Mouse (Mus musculus) megakaryocyte progenitor cell, adult 5-6 weeks (primary cell): ENCODE measurements at regions not wholly inside any gene's neighbourhood (a gene's known extent, or its start where the extent isn't known, plus 50 kb on each side); places are given as distances from the start of the nearest gene placed in this dataset.

Experiments used
- ATAC-seq: replicated peaks from 2 replicates; pipeline ENCODE4 v1.8.0; 2016; ENCODE audit warnings: mild to moderate bottlenecking, moderate TSS enrichment, inconsistent platforms; ENCODE audit not compliant: poor library complexity

DNA sequence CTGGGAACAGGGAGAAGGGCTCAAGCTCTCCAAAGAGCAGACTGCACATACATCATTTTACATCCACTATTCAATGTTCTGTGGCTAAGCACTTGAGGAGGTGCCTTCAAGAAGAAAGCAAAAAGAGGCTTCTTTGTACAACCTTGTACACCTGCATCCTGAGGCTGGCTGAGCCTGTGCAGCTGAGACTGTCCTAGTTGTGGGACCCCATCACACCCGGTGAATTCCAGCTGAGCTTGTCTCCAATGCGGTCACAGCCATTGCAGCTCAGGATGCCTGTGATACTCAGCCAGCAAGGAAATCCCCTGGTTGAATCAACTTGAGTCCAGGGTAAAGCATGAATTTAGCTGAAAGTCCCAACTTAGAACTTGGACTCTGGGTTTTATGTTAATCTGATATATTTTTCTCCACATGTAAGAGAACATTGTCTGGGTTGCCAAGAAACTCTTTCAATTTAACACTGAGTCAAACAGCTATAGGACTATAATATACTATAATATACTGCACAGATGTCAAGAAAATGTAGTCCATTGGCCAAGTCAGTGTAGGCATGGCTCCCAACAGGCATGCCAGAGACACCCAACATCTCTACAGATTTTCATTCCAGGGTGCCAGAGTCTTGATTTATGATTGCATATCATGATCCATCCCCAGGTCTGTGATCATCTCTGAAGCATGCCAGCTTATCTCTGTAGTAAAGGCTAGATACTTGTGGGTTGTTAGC lies 599.2 kb downstream of the Pard3 start:
- no peak for ATAC-seq

DNA sequence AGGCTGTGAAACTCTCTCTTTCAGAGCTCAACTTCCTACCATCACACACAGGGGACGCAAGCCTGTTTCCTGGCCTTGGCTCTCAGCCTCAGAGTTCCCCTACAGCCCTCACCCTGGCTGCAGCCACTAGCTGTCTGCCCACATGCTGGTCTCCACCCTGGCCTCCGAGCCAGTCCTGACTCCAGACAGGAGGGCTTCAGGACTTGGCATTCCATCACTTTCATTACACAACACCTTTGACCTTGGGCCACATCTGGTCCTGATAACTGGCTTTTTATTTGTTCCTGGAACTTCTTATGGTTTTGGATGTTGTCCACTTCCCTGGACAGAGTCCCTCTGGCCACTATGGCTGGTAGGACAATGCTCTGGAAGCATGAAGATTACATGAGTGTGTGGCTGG lies 602.9 kb downstream of the Pard3 start:
- no peak for ATAC-seq

DNA sequence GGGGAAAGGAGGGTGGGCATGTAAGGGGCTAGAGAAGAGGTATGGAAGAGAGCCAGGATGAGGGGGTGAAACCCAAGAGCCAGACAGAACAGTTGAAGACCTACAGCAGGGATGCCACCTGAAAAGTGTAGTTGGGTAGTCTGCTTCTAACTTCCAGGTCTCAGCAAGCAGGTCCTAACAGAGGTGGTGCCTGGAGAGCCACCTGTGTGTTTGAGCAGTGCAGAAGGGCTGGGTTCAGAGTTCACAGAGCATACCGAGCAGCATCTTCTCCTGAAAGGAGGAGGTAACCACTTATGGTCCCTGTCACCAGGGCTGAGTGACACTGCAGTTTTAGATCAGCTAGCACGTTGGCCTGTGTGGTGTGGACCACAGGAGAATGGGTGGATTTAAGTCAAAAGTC lies 605.3 kb downstream of the Pard3 start:
- ATAC-seq, result no peak

DNA sequence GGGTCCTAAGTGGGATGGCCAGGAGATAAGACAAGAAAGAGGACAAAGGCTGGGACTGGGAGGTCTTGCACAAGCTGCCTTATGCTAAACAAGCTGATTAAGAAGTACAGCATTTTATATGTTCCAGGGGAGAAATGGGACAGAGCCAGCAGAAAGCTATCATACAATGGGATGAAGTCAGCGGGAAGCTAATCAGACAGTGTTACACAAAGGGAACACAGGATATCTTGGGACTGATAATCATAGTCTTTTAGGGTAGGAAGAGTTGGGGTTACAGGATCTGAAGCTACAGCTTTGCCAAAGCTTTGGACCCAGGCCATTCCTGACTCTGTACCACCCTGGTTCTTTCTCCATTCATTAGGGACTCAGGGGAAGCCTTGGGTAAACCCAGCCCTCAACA lies 610.4 kb downstream of the Pard3 start:
- no peak for ATAC-seq

DNA sequence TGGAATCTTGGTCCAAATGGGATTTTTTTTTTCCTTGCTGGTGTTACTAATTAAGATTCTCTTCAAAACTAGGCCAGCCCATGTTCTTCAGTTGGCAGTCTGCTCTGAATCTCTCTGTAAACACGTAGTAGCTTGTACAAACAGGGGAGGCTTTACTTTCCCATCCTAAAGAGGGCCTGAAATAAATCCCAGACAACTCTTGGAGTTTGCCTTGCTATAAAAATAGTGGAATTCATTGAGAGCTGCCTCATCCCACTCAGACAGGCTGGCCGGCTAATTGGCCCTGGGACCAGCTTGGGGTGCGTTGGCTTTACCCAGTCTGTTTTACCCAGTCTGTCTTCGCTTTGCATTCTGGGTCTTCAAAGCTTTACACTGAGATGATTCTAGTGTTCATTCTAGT lies 611.7 kb downstream of the Pard3 start:
- no peak for ATAC-seq

DNA sequence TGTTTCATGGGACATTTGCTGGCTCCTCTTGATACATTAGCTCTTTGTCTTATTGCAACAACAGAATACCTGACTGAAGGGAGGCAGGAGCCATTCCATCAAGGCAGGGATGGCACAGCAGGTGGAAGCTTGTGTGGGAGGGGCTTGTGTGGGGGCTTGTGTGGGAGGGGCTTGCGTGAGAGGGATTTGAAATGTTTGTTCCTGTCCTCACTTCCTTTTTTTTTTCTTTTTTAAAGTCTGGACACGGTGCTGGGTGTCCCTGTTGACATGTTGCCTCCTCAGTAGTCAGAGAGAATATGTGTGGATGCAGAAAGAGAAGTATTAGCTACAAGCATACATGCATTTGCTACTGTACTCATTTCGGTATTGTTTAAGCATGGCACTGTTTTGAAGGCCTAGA lies 616.5 kb downstream of the Pard3 start:
- peak; percentile 46 for ATAC-seq

DNA sequence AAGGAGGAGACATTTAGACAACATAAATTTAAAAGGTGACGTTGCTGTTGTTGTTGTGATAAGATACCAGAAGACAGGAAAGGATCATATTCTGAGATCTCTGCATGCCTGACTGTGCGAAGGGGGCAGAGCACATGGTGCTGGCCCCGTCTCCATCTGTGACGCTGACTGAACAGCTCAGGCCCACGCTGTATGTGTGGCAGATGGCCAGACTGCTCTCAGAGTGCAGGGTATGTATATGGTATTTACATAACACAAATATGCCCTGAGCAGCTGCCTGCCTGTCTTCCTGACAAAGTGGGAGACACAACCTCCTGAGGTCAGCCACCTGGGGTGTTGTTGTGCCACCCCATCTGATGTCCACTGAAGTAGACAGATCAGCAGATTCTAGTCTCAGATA lies 620.5 kb downstream of the Pard3 start:
- no peak for ATAC-seq

DNA sequence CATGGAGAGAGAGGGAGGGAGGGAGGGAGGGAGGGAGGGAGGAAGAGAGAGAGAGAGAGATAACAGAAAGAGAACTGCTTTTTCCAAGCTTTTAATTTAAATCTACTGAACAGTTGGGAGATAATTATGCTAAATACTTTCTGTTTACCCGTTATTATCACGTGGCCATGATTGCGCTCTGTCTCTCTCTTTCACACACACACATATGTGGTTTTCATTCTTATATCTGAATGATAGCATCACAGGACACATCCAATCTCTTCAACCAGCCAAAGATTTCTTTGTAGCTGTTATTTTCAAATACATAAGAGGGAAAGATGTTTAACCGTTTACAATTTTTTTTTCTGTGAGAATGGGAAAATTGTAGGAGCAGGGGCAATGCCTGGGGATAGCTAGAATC lies 627.1 kb downstream of the Pard3 start:
- ATAC-seq, result no peak

DNA sequence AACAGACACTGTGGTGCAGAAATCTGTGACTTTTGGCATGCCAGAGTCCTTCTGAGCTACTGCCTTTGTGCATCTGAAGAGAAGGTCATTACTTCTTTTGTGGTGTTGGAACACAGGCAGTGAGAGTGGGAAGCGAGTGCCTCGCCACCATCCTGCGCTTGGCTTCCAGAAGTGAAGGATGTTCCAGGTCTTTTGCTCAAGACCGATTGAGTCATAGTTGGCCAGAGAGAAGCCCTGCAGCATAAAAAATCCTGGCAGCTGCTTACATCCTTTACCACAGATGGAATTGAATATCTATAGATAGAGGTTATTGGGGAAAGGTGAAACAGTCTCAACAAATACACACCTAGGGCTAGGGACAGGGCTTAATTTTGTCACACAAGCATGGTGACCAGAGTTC lies 634.7 kb downstream of the Pard3 start:
- no peak for ATAC-seq

DNA sequence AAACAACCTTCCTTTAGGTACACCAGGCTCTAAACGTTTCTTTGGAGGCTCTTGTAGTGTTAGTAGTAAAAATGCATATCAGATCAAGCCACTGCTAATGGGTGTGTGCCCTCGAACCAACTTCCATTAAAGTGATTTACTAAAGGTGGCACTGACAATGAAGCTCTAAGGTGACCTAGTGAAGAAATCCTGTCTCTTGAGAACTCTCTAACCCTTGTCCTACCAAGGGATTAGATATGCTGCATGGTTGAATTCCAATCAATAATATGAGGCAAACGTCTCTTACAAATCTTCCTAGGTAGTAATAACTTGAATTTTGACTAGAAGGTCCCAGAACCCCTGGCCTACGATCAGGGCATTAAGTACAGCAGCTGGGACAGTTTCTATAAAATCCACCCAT lies 640.7 kb downstream of the Pard3 start:
- ATAC-seq, result no peak

DNA sequence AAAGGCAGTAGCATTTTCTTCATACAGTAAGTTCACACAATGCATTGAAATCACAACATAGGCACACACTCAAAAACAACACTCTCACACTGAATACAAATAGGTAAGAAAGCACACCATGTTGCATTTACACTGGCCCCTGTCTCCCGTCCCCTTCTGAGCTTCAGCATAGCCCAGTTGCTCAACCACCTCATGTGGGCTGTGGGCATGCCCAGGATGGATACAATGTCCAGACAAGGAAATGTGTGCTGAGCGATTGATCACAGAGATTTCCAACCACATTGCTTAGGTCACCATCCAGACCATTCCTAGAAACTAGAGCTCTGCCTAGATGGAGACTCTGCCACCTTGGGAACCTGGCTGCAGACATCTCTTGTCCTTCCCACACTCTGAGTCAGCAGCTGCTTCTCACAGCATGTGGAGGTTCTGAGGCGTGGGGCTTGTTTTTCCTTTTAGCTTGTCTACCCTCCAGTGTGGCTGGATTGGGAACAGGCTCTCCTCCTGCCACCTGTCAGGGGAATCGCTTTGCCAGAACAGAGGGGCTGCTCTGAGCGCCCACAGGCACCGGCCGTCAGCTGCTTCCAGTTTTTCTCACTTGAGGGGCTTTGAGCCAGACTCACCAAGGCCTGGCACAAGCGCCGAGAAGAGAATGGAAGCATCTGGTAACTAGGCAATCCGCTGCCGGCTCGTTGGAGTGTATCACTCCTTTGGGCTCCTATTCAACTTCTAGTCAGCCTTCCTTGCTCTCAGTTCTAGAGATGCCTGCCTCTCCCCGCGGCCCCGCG lies 642.5 kb downstream of the Pard3 start:
- ATAC-seq, result no peak

DNA sequence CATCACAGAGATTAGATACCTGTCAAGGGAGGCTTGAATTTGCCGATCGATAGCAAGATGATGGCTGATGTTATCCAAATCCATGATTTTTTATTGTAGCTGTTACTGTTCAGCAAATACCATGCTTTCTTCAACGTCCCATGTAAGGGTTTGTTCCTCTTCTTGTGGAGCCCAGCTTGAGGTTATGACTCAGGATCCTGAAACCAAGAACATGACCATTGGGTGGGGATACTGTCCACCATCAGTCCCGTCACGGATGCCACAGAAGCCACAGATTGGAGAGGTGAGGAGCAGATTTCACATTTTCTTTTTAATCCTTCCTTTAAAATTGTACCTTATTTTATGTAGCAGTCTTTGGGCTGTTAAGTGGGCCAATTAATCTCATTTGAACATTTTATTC lies 645.7 kb downstream of the Pard3 start:
- ATAC-seq, result peak; percentile 80

DNA sequence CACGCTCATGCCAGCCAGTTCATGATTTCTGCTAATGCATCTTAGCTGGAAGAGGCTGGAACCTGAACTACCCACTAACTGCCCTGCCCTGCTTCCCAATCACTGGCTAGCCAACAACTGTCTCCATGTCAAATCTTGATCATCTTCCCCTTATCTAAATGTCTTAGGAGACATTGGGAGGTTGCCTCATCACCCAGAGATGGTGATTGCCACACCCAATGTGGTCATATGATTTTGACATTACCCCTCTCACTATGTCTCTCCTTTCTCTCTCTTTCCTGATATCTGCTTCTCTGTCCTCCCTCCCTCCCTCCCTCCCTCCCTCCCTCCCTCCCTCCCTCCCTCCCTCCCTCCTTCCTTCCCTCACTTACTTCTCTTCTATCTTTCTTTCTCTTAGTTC lies 643.3 kb upstream of the Nrp1 start:
- peak; percentile 82 for ATAC-seq

DNA sequence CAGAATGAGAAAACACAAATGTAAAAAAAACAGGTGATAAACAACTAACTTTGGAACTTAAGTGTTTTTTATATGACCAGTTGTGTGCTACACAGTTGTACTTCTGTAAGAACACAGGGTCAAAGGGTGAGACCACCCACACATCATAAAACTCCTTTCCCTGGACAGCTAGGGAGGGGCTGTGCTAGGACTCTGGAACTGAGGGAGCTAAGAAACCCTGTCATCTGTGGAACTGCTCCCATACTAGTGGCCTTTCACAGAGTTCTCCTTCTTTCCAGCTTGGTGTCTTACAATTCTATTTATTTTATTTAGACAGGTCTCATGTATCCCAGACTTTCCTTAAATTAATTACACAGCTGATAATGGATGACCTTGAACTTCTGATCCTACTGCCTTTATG lies 640.4 kb upstream of the Nrp1 start:
- ATAC-seq, result no peak

DNA sequence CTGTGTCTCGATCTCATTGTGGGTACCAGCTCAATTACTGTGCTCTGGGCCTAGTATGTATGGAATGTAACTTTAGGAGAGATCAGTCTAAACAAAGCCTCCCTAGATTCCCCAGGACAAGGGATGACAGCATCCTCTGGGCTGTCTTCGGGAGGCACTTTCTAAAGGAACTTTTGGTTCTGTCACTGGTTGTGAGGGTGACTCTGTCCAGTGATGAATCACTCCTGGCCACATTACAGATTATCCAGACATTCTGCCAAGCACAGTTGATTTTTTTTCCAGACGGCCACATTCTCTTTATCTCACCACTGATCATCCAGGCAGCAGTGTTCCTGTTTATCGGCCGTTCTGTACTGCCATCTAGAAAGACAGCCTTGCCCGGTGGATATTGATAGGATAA lies 638.5 kb upstream of the Nrp1 start:
- ATAC-seq, result 0 out of 2 replicates have a peak, but pooled peaks have one; percentile 22

DNA sequence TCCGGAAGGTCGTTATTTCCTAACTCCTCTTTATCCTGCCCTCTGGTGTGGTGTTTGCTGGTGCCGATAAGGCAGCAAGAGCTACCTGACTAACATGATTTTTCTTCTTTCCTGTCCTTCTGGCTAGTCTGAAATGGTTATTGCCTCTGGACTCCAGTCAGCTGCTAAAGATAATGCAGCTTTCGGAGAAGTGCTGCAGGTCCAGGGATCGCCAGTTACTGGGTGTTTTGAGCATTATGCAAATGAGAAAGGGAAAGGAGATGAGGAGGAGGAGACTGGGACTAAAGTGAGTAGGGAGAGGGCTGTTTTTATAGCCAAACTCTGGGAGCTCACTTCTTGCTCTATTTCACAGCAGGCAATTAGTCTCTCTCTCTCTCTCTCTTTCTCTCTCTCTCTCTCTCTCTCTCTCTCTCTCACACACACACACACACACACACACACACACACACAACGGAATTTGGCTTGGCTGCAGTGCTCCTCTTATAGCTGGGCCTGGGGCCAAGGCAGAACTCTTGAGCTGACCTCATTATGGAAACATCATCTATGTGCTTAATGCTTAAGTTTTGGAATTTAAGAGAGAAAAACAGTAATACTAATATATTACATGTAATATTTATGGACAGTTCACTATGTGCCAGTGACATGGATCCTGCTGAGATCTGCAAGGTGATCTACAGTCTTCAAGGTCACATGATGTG lies 637.7 kb upstream of the Nrp1 start:
- peak; percentile 39; the same call in 1 of the 2 replicates for ATAC-seq

DNA sequence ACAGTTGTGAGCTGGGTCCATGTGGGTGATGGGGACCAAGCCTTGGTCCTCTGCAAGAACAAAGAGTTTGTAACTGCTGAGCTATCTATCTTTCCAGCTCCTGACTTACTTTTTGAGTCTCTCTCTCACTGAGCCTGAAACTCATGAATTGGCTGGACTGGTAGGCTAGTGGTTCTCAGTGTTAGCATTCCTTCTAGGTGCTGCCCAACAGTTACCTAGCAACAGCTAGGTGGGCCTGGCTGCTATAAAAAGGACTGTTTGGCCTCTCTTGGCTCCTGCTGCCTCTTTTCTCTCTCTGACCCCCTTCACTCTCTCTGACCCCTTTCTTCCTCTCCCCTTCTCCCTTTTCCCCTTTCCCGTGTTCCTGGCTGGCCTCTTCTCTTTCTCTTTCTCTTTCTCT lies 636.8 kb upstream of the Nrp1 start:
- no peak for ATAC-seq

DNA sequence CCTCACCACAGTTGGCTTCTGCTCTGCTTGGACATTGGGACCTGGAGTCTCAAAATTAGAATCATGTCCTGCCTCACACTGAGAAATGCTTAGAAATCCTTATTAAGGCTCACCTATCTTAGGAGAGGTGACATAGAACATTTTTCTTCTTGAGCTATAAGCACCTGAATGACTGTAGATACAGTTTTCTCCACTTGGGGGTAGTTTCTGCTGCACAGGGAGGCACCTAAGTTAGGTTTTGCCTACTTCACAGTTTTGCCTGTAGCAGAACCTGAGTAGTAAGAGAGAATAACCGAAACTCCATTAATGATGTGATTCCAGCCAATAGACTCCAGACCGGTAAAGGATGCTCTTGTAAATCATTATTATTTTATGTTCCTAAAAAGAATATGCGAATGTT lies 624.3 kb upstream of the Nrp1 start:
- ATAC-seq, result no peak

DNA sequence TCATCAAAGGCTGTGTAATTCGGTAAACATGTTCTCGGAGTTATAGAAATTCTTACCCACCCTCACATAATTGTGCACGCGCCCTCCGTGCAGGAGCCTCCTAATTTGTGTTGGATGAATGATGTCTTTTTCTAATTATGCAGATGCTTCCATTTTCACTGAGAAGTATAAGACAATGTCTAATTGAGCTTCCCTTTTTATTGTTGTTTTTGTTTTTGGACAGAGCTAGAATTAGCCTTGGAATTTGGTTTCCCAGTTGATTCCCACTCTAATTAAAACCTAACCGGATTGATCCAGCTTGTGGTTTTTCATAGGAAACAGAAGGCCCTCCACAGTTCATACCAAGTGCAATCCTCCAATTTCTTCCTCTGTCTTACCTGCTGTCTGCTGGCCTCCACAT lies 616.2 kb upstream of the Nrp1 start:
- no peak for ATAC-seq

DNA sequence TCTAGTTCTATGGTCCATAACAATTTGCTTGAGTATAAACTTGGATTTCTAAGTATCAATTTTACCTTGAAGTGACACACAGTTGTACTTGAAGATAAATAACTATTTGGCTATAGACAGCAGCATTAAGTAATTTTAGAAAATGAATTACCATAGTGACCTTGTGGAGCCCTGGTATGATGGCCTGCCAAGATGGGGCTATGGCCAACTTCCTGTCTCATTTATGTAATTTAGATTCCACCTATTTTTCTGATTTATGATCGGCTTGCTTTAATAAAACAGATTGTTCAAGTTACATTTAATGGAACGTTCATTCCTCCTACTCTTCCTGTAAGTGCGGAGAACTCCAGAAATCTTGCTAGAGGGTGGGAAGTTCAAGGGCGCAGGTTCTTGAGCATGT lies 613.2 kb upstream of the Nrp1 start:
- no peak for ATAC-seq

DNA sequence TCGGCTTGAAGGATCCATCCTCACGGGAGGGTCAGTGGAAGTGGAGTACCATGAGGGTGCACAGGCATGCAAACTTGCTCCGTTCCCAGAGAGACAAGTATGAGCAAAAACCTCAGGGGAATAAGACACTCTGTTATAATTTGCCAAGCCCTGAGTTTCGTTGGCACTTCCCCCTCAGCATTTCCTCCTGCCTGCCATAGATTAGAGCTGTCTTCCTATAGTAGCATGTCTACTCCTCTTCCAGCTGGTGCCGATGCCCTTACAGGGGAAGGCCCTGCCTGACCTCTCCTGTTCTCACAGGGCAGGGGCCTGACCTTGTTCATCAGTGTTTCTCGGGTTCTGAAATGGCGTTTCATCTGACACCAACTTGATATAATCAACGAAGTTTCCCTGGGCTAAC lies 611.9 kb upstream of the Nrp1 start:
- peak; percentile 88 for ATAC-seq

DNA sequence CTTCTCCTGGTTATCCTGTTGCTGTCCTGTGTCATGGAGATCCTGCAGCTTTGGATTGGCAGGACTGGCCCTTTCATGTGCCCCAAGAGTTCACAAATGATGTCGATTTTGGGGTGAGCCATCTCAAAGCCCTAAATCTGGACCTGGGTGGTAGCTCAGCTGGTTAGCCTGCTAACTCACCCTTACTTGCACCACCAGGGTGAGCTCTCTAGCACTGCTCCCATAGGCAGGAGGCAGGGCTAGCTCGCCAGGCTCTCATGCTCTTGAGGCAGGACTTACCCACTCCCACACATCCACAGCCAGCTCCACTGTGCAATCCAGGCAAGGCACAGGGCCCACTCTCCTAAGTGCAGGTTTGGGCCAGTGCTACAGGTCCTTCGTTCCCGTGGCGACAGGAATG lies 605.5 kb upstream of the Nrp1 start:
- ATAC-seq, result no peak
